Mouse (Mus musculus): ENCODE measurements around the gene Nek8. TPM values are rescaled to one million over a fixed set of nuclear protein-coding genes. Genes with fewer than 3 reads are reported as not detected.
"Not testable (repeated sequence)": the region's sequence is repeated elsewhere in the genome, so short reads cannot be mapped to it uniquely, and the experiment has no call there.

The Nek8 gene
- polyA plus RNA-seq, 1 experiment, result not detected

DNA sequence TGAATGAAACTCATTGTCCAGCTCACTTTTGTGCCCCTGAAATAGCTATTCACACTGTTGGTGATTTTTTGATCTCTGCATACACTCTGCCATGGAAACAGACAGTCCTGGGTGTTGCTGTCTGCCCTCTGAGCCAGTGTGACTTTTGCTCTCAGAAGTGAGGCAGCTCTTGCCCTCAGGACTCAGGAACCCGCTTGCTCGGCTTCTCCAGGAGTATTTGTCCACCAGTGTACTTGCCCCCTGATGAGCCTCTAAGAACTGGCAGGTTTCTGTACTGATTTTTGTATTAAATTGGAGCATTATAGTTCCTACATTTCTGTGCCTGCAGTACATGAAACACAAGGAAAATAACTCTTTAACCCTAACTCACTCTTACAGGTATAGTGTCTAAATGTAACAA, 33.0 kb downstream of the Nek8 start:
- WGBS, result 82% methylated on average over 2 of the region's 2 CpGs
- Histone ChIP-seq H3K4me1 (ENCODE audit: control insufficient read depth, insufficient read depth, low read length) (peaks cover 4% of the 10 kb centered on the region), H3K4me3 (ENCODE audit: insufficient read depth, low read depth, low read length) (no peak overlapping the region), H3K27ac (ENCODE audit: insufficient read depth, low read depth, low read length) (no peak overlapping the region)
- TF ChIP-seq CTCF (IDR thresholded peaks at IDR 0.05; ENCODE audit: insufficient read depth, low read depth, low read length) (no peak), POLR2A (IDR thresholded peaks at IDR 0.05; ENCODE audit: insufficient read depth, low read depth, low read length) (no peak)

DNA sequence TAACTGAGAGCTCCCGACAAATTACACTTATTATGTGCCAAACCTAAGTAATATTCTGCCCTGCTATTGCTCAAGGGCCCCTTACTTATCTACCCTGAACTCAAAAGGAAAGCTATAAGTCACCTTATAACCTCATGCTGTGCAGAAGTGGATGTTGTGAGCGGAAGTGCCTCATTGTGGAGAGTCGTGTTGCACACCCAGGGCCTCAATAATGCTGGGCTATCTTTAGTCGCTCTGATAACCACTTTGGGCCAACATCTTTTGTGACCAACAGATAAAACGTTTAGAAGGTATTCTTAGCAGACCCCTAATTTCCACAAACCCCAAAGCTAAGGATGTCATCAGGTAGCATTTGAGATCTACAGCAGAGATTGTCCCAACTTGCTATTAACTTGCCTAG, 35.8 kb downstream of the Nek8 start:
- H3K4me1 ChIP-seq (ENCODE audit: control insufficient read depth, insufficient read depth, low read length), result no peaks in the 10 kb centered on the region; the same call in 1 of the 2 replicates
- no peak for TF ChIP-seq CTCF (IDR thresholded peaks at IDR 0.05; ENCODE audit: insufficient read depth, low read depth, low read length)
- TF ChIP-seq POLR2A (IDR thresholded peaks at IDR 0.05; ENCODE audit: insufficient read depth, low read depth, low read length), result no peak
- no peak overlapping the region for H3K27ac ChIP-seq (ENCODE audit: insufficient read depth, low read depth, low read length)
- WGBS, result 78% methylated on average over 5 of the region's 5 CpGs
- H3K4me3 ChIP-seq (ENCODE audit: insufficient read depth, low read depth, low read length), result no peak overlapping the region

DNA sequence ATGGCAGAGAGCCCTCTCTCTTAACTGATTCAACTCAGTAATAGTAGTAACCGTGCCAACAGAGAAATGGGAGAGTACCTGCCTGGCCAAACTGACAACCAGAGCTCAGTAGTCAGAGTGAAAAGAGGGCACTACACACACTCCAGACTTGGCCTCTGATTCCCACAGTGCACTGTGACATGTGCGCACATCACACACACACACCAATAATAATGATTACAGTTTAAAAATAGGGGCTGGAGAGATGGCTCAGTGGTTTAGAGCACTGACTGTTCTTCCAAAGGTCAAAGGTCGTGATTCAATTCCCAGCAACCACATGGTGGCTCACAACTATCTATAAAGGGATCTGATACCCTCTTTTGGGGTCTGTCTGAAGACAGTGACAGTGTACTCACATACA, 38.5 kb downstream of the Nek8 start:
- WGBS, result 87% methylated on average over 3 of the region's 3 CpGs
- Histone ChIP-seq H3K4me3 (ENCODE audit: insufficient read depth, low read depth, low read length) (no peak overlapping the region), H3K4me1 (ENCODE audit: control insufficient read depth, insufficient read depth, low read length) (peaks cover 2% of the 10 kb centered on the region; the same call in 1 of the 2 replicates), H3K27ac (ENCODE audit: insufficient read depth, low read depth, low read length) (no peak overlapping the region)
- no peak for TF ChIP-seq CTCF (IDR thresholded peaks at IDR 0.05; ENCODE audit: insufficient read depth, low read depth, low read length)
- no peak for TF ChIP-seq POLR2A (IDR thresholded peaks at IDR 0.05; ENCODE audit: insufficient read depth, low read depth, low read length)

DNA sequence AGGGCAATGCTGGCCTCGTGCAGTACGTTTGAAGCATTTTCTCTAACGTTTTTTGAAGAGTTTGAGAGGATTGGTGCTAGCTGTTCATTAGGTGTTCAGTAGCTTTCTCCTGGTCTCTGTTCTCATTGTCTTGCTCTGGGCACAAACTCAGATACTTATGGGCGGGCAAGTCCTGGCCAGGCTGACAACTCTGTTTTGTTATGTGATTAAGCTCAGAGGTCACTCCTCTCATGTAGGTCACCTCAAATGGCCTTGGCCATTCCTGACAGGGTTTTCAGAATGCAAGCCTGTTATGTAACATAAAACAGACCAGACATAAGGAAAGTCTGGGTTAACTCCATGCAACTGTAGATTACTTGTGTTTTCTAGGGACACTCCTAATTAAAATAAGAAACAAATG, 38.9 kb downstream of the Nek8 start:
- Histone ChIP-seq H3K4me1 (ENCODE audit: control insufficient read depth, insufficient read depth, low read length) (peaks cover 4% of the 10 kb centered on the region; the same call in 1 of the 2 replicates), H3K27ac (ENCODE audit: insufficient read depth, low read depth, low read length) (no peak overlapping the region), H3K4me3 (ENCODE audit: insufficient read depth, low read depth, low read length) (no peak overlapping the region)
- WGBS, result 51% methylated on average over 4 of the region's 4 CpGs
- TF ChIP-seq POLR2A (IDR thresholded peaks at IDR 0.05; ENCODE audit: insufficient read depth, low read depth, low read length) (no peak), CTCF (IDR thresholded peaks at IDR 0.05; ENCODE audit: insufficient read depth, low read depth, low read length) (no peak)

DNA sequence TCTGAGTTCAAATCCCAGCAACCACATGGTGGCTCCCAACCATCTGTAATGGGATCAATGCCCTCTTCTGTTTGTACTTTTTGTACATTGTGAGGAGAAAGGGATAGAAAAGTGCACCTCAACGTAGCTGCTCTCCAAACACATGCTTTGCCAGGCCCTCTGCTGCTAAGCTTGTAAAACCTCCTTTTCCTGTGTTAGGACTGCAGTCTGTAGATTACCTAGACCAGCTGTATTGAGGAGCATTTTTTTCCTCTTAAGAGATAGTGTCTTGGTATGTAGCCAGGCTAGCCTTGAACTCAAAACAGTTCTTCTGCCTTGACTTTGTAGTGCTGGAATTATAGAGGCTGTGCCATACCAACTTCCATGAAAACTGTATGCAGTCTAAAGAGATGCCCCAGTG, 40.3 kb downstream of the Nek8 start:
- WGBS, result 74% methylated on average over 1 of the region's 1 CpGs
- H3K4me3 ChIP-seq (ENCODE audit: insufficient read depth, low read depth, low read length), result no peak overlapping the region
- no peak overlapping the region for H3K27ac ChIP-seq (ENCODE audit: insufficient read depth, low read depth, low read length)
- H3K4me1 ChIP-seq (ENCODE audit: control insufficient read depth, insufficient read depth, low read length), result peaks cover 4% of the 10 kb centered on the region; the same call in 1 of the 2 replicates
- no peak for TF ChIP-seq POLR2A (IDR thresholded peaks at IDR 0.05; ENCODE audit: insufficient read depth, low read depth, low read length)
- no peak for TF ChIP-seq CTCF (IDR thresholded peaks at IDR 0.05; ENCODE audit: insufficient read depth, low read depth, low read length)

DNA sequence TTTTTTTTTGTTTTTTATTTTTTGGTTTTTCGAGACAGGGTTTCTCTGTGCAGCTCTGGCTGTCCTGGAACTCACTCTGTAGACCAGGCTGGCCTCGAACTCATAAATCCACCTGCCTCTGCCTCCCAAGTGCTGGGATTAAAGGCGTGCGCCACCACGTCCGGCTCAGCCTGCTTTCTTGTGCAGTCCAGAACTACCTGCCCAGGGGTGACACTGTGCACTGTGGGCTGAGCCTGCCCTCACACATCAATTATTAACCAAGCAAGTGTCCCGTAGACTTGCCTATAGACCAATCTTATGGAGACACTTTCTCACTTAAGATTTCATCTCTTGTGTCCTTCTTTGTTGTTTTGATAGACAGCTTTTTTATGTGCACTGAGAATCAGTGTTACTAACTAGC, 41.2 kb downstream of the Nek8 start:
- 90% methylated on average over 7 of the region's 7 CpGs for WGBS

DNA sequence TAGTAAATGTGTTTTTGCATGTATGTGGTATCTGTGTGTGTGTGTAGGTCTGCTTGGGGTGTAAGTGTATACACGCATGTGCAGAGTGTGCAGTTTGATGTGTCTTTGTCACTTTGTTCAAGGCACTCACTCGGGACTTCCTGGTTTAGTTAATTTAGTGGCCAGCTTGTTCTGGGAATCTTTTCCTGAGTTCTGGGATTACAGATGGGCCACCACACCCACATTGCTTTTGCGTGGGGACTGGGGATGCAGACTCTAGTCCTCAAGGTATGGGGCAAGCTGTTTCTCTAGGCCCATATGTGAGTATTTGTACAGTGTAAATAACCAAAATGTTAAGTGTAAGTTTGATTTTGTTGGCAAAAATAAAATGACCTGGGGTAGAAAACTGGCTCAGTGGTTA, 42.1 kb downstream of the Nek8 start:
- TF ChIP-seq POLR2A (IDR thresholded peaks at IDR 0.05; ENCODE audit: insufficient read depth, low read depth, low read length) (no peak), CTCF (IDR thresholded peaks at IDR 0.05; ENCODE audit: insufficient read depth, low read depth, low read length) (no peak)
- Histone ChIP-seq H3K4me1 (ENCODE audit: control insufficient read depth, insufficient read depth, low read length) (peaks cover 4% of the 10 kb centered on the region; the same call in 1 of the 2 replicates), H3K27ac (ENCODE audit: insufficient read depth, low read depth, low read length) (no peak overlapping the region), H3K4me3 (ENCODE audit: insufficient read depth, low read depth, low read length) (no peak overlapping the region)
- WGBS, result 85% methylated on average over 3 of the region's 3 CpGs

More for the DNA sequence above, 41.2 kb downstream of the Nek8 start:
- not testable (repeated sequence) for H3K4me1 ChIP-seq (ENCODE audit: control insufficient read depth, insufficient read depth, low read length); H3K4me3 ChIP-seq (ENCODE audit: insufficient read depth, low read depth, low read length); H3K27ac ChIP-seq (ENCODE audit: insufficient read depth, low read depth, low read length)

DNA sequence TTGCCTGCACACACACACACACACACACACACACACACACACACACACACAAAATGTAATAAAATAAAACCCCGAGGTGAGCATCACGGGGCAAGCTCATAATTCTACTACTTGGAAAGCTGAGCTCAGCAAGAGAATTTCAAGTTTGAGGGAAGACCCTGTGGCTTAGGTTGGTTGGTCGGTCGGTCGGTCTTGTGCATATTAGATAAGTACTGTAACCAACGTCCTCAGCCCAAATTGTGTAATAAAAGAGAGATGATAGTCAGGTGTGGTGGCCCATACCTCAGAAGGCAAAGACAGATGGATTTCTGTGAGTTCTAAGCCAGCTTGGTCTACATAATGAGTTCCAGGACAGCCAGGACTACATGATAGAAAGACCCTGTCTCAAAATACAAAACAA, 42.6 kb downstream of the Nek8 start:
- WGBS, result 91% methylated on average over 6 of the region's 6 CpGs

DNA sequence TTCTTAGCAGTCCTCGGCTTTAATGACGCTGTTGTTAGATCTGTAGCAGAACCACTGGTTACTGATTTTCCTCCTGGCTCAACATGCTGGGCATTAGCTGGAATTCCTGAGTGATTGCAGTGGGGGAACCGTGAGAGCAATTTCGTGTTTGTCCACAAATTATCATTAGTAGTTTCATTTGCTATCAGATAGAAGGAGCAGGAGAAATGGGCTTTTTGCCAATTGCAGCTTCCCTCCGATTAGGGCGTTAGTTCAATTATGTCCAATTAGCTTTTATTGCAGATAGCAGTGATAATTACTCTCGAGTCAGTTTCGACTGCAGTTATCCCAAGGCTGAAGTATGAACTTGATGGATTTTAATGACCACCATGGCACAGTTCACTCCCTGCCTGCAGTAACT, 47.0 kb downstream of the Nek8 start:
- whole genome bisulfite sequencing, result 30% methylated on average over 8 of the region's 8 CpGs
- TF ChIP-seq POLR2A (IDR thresholded peaks at IDR 0.05; ENCODE audit: insufficient read depth, low read depth, low read length) (no peak), CTCF (IDR thresholded peaks at IDR 0.05; ENCODE audit: insufficient read depth, low read depth, low read length) (no peak)
- Histone ChIP-seq H3K4me1 (ENCODE audit: control insufficient read depth, insufficient read depth, low read length) (peaks cover 12% of the 10 kb centered on the region), H3K4me3 (ENCODE audit: insufficient read depth, low read depth, low read length) (no peak overlapping the region), H3K27ac (ENCODE audit: insufficient read depth, low read depth, low read length) (no peak overlapping the region)

More for the DNA sequence above, 42.6 kb downstream of the Nek8 start:
- Histone ChIP-seq H3K4me1 (ENCODE audit: control insufficient read depth, insufficient read depth, low read length) (peaks cover 7% of the 10 kb centered on the region), H3K4me3 (ENCODE audit: insufficient read depth, low read depth, low read length) (no peak overlapping the region), H3K27ac (ENCODE audit: insufficient read depth, low read depth, low read length) (no peak overlapping the region)
- TF ChIP-seq CTCF (IDR thresholded peaks at IDR 0.05; ENCODE audit: insufficient read depth, low read depth, low read length) (no peak), POLR2A (IDR thresholded peaks at IDR 0.05; ENCODE audit: insufficient read depth, low read depth, low read length) (no peak)

DNA sequence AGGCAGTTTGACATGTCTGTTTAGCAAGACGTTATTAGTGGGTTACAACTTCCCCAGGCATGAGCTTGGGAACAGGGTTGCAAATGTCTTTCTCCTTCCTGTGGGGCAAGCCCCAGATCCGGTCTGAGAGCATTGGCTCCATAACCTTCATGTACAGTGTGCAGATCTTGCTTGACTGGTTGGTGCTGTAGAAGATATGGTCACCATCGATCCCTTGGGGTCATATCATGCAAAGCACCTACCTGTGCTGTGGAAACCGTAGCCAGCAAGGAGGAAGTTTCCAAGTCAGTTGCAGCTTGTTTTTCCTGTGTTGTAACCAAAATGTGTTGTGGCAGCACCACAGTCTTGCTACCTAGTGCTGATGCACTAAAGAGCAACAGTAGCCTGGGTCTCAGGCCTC, 49.7 kb downstream of the Nek8 start:
- whole genome bisulfite sequencing, result 80% methylated on average over 4 of the region's 4 CpGs
- Histone ChIP-seq H3K27ac (ENCODE audit: insufficient read depth, low read depth, low read length) (no peak overlapping the region), H3K4me1 (ENCODE audit: control insufficient read depth, insufficient read depth, low read length) (peaks cover 9% of the 10 kb centered on the region; the same call in 1 of the 2 replicates), H3K4me3 (ENCODE audit: insufficient read depth, low read depth, low read length) (no peak overlapping the region)
- no peak for TF ChIP-seq POLR2A (IDR thresholded peaks at IDR 0.05; ENCODE audit: insufficient read depth, low read depth, low read length)
- no peak for TF ChIP-seq CTCF (IDR thresholded peaks at IDR 0.05; ENCODE audit: insufficient read depth, low read depth, low read length)
